Mouse (Mus musculus): ENCODE measurements at regions not wholly inside any gene's neighbourhood (a gene's known extent, or its start where the extent isn't known, plus 50 kb on each side); places are given as distances from the start of the nearest gene placed in this dataset.

DNA sequence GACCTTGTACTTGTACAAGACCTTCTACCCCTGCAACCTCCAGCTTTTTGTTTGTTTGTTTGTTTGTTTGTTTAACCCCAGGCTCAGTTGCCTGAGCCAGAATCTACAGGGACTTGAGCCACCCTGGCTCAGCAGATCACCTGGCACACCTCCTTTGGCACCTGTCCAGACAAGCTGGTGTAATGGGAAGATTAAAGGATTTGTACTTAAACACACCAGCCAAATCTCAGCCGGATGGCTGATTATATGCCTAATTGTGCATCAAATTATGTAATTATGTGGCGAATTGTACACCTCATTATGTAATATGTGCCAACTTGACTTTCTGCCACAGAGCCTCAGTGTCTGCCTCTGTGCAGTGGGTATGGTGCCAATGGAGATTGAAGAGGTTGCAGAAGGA lies 133.2 kb downstream of the Plekhb2 start:
- TF ChIP-seq CTCF (IDR thresholded peaks at IDR 0.05; ENCODE audit: borderline replicate concordance, extremely low read depth, insufficient read depth, insufficient read length) (no peak), POLR2A (IDR thresholded peaks at IDR 0.05; ENCODE audit: borderline replicate concordance, extremely low read depth, insufficient read depth, insufficient read length, poor library complexity, severe bottlenecking) (no peak)

All from brain, embryonic 14.5 days (tissue).